Mouse (Mus musculus) megakaryocyte, embryonic 14.5 days (primary cell): ENCODE measurements around the gene Gm28635.

Experiments used
- FLI1 ChIP-seq: IDR thresholded peaks from 2 replicates; pipeline ENCODE4 v1.6.1; 2012; ENCODE audit warnings: low read length, inconsistent platforms, mixed read lengths
- GATA1 ChIP-seq: IDR thresholded peaks from 3 replicates; pipeline ENCODE4 v1.6.1; 2012; ENCODE audit warnings: mixed read lengths, low read length, inconsistent platforms, borderline replicate concordance

DNA sequence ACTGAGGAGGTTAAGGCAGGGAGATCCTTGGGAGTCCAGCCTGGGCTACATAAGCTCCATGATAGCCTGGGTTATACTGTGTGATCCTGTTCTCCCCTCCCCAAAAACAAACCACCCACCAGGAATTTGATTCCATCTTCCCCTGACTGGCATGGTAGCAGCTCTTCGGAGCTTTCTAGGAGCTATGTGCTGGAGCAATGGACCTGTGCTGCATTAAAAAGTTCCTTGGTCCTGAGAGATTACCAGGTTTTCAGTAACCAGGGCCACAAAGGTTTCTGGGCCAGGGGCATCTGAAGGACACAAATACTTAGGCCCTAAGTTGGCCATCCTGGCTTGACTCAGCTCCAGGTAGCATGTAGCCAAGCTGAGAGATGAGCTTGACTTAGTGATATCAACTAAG lies 45.8 kb downstream of the Gm28635 start:
- TF ChIP-seq GATA1: no peak
- TF ChIP-seq FLI1: no peak
